Mouse (Mus musculus) cerebellum, adult 8-10 months (tissue): ENCODE measurements around the gene Hgd.

Experiments
- DNase-seq: peaks from one replicate; pipeline ENCODE4 v3.0.0; 2022

The Hgd gene

GRCm38 (mm10) chr16:37677586-37677985, 97.6 kb downstream of the Hgd start:
- DNase-seq = no peak

- DNase-seq = no peak
These were observed 100.3 kb downstream of the Hgd start for GRCm38 (mm10) chr16:37680216-37680615.

- no peak for DNase-seq
These were observed 100.9 kb downstream of the Hgd start for GRCm38 (mm10) chr16:37680831-37681230.
